Mouse (Mus musculus) liver, embryonic 12.5 days (tissue): ENCODE measurements around the gene Kcnj14. TPM values are rescaled to one million over a fixed set of nuclear protein-coding genes. Genes with fewer than 3 reads are reported as not detected.

Experiments used
- ATAC-seq: fragments of 200-750 bp; cut with Nextera tagmentation; 2 replicates; pipeline ENCODE4 v1.8.0; 2017; ENCODE audit warnings: moderate number of reproducible peaks, mild to moderate bottlenecking, moderate library complexity
- H3K27ac ChIP-seq: fragments of 300-500 bp; sonication (generic); 2 replicates; pipeline ENCODE4 v1.5.1; 2016; ENCODE audit warnings: mild to moderate bottlenecking
- H3K27me3 ChIP-seq: fragments of 300-500 bp; sonication (generic); replicated peaks from 2 replicates; pipeline ENCODE4 v1.6.1; 2016; ENCODE audit warnings: mild to moderate bottlenecking, moderate library complexity
- H3K36me3 ChIP-seq: fragments of 300-500 bp; sonication (generic); 2 replicates; pipeline ENCODE4 v1.6.1; 2016; ENCODE audit warnings: mild to moderate bottlenecking, moderate library complexity
- H3K4me1 ChIP-seq: fragments of 300-500 bp; sonication (generic); 2 replicates; pipeline ENCODE4 v1.6.1; 2016
- H3K4me2 ChIP-seq: fragments of 300-500 bp; sonication (generic); 2 replicates; pipeline ENCODE4 v1.6.1; 2016; ENCODE audit warnings: mild to moderate bottlenecking, moderate library complexity
- H3K4me3 ChIP-seq: fragments of 300-500 bp; sonication (generic); 2 replicates; pipeline ENCODE4 v1.5.1; 2016; ENCODE audit warnings: mild to moderate bottlenecking, moderate library complexity
- H3K9ac ChIP-seq: fragments of 300-500 bp; sonication (generic); 2 replicates; pipeline ENCODE4 v1.6.1; 2016; ENCODE audit warnings: mild to moderate bottlenecking, moderate library complexity
- H3K9me3 ChIP-seq: fragments of 300-500 bp; sonication (generic); replicated peaks from 2 replicates; pipeline ENCODE4 v1.6.1; 2016; ENCODE audit warnings: mild to moderate bottlenecking, moderate library complexity
- WGBS: fragments of 180-500 bp; shearing (Covaris S2); methylation state at CpG from one replicate; pipeline ENCODE4 v1.1.7; 2016; ENCODE audit not compliant: insufficient replicate concordance; 5-methylcytosine and 5-hydroxymethylcytosine counted together
- polyA plus RNA-seq: library from polyadenylated mRNA; unstranded; fragments of >200 nt; fragmentation: Nextera tagmentation; extraction: Ambion mirVana; gene quantifications from 2 replicates; pipeline ENCODE4 v1.2.1, GENCODE M21; 2016

The Kcnj14 gene
- polyA plus RNA-seq, 1 experiment from 2014 or later, result 0.27 TPM

DNA sequence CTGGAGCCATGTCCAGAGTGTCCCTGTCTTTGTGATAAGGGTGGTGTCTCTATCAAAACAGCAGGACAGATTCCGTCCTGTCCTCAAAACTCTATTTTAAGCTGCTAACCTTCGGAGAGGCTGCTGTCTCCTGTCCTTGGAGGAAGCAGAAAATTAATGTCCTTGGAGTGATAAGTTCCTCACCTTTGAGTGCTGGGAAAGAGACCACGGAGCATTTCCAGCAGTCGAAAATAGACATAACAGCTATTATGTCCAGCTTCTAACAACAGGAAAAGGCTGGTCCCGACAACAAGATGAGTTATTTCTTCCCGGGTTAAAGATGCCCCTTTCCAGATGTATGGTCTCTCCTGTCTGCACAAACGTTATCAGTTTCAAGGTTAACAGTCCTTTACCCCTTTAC lies 49.3 kb downstream of the Kcnj14 start:
- Histone ChIP-seq H3K4me1 (peaks cover 7% of the 10 kb centered on the region), H3K36me3 (no peaks in the 10 kb centered on the region), H3K27me3 (peaks cover 52% of the 10 kb centered on the region), H3K9ac (no peak overlapping the region), H3K4me2 (no peak overlapping the region), H3K4me3 (no peak overlapping the region), H3K27ac (no peak overlapping the region), H3K9me3 (no peaks in the 10 kb centered on the region)
- WGBS, result 52% methylated on average over 7 of the region's 7 CpGs
- ATAC-seq, result no peak

DNA sequence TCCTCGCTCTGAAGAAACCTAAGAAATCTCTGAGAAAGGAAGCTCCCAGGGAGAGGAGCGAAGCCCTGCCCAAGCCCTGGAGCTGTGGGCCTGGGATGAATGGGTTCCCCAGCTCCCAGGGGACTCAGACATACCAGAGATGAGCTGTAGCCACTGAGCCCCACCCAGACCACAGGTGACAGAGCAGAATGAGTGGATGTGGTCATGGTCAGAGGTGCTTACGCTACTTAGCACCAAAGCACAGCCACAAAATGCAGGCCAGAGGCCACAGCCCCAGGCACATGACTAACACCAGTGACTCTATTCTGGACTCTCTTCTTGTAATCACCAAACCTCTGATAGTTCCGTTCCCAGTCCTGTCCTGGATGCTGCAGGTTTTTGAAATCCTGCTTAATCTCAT lies 53.5 kb downstream of the Kcnj14 start:
- H3K9ac ChIP-seq, result no peak overlapping the region
- 55% methylated on average over 4 of the region's 4 CpGs for WGBS
- no peak for ATAC-seq
- no peaks in the 10 kb centered on the region for H3K9me3 ChIP-seq
- H3K4me1 ChIP-seq, result no peaks in the 10 kb centered on the region
- peaks cover 26% of the 10 kb centered on the region for H3K27me3 ChIP-seq
- no peak overlapping the region for H3K27ac ChIP-seq
- H3K4me2 ChIP-seq, result no peak overlapping the region
- H3K4me3 ChIP-seq, result no peak overlapping the region
- no peaks in the 10 kb centered on the region for H3K36me3 ChIP-seq

GRCm38 (mm10) chr7:45770427-45771082 lies 54.0 kb downstream of the Kcnj14 start:
- Histone ChIP-seq H3K4me1 (no peaks in the 10 kb centered on the region), H3K9ac (no peak overlapping the region), H3K27ac (no peak overlapping the region), H3K4me3 (no peak overlapping the region), H3K27me3 (peaks cover 27% of the 10 kb centered on the region), H3K36me3 (no peaks in the 10 kb centered on the region), H3K9me3 (no peaks in the 10 kb centered on the region), H3K4me2 (no peak overlapping the region)
- no peak for ATAC-seq
- 45% methylated on average over 8 of the region's 8 CpGs for WGBS

GRCm38 (mm10) chr7:45767500-45767899 lies 57.1 kb downstream of the Kcnj14 start:
- Histone ChIP-seq H3K27ac (no peak overlapping the region), H3K9me3 (no peaks in the 10 kb centered on the region), H3K27me3 (peaks cover 8% of the 10 kb centered on the region; the same call in 1 of the 2 replicates), H3K36me3 (no peaks in the 10 kb centered on the region), H3K4me3 (no peak overlapping the region), H3K4me2 (no peak overlapping the region), H3K4me1 (no peaks in the 10 kb centered on the region), H3K9ac (no peak overlapping the region)
- WGBS, result 66% methylated on average over 6 of the region's 6 CpGs
- ATAC-seq, result no peak

DNA sequence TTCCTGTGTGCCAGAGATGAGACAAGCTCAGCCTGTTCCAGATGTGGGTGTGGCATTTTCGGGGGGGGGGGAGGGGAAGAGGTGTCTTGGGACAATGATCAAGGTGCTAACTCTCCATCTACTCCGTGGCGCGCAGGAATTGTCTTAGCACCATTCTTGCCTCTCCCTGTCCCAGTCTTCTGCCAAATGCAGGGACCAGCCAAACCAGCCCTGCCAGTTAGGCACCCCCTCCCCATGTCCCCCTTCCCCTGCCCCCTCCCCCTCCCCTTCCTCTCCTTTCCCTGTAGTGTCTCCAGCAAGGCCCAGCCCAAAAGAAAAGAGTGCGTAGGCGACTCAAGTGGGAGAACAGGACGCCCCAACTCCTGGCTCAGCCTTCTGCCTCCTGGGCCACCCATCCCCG lies 57.8 kb downstream of the Kcnj14 start:
- H3K4me2 ChIP-seq, result no peak overlapping the region
- no peak overlapping the region for H3K27ac ChIP-seq
- no peak for ATAC-seq
- no peak overlapping the region for H3K9ac ChIP-seq
- no peaks in the 10 kb centered on the region for H3K4me1 ChIP-seq
- no peak overlapping the region for H3K4me3 ChIP-seq
- WGBS, result 38% methylated on average over 8 of the region's 8 CpGs
- no peaks in the 10 kb centered on the region for H3K9me3 ChIP-seq
- 0 out of 2 replicates have a peak, but pooled peaks cover 11% of the 10 kb centered on the region for H3K27me3 ChIP-seq
- H3K36me3 ChIP-seq, result no peaks in the 10 kb centered on the region

Other genes with a start within 250 kb of the Kcnj14 start
- gene Fgf21, start 209.3 kb downstream of the Kcnj14 start, polyA plus RNA-seq, result not detected in 2 replicates
- gene Fut1, start 207.5 kb downstream of the Kcnj14 start, polyA plus RNA-seq, result 0.15 TPM in 1 of 2 replicates, not detected in the other
- gene Izumo1, start 203.0 kb downstream of the Kcnj14 start, polyA plus RNA-seq, result 0.20 and 0.23 TPM in 2 replicates
- 10.5 and 11.8 TPM in 2 replicates for gene Rasip1, start 197.3 kb downstream of the Kcnj14 start, polyA plus RNA-seq
- 0.69 and 0.81 TPM in 2 replicates for gene Mamstr, start 184.8 kb downstream of the Kcnj14 start, polyA plus RNA-seq
- gene Fut2, start 158.4 kb downstream of the Kcnj14 start, polyA plus RNA-seq, result 0.05 TPM in 1 of 2 replicates, not detected in the other
- not detected in 2 replicates for gene Ntn5, start 140.8 kb downstream of the Kcnj14 start, polyA plus RNA-seq
- 0.11 and 0.18 TPM in 2 replicates for gene Sec1, start 130.4 kb downstream of the Kcnj14 start, polyA plus RNA-seq
- gene Car11, start 124.9 kb downstream of the Kcnj14 start, polyA plus RNA-seq, result 0.93 and 1.0 TPM in 2 replicates
- gene Dbp, start 119.7 kb downstream of the Kcnj14 start, polyA plus RNA-seq, result 1.1 and 1.8 TPM in 2 replicates
- gene Rpl18, start 109.3 kb downstream of the Kcnj14 start, polyA plus RNA-seq, result 892 and 939 TPM in 2 replicates
- 14.8 and 16.1 TPM in 2 replicates for gene Sphk2, start 106.8 kb downstream of the Kcnj14 start, polyA plus RNA-seq
- 0.67 and 0.81 TPM in 2 replicates for gene Fam83e, start 103.6 kb downstream of the Kcnj14 start, polyA plus RNA-seq
- gene Spaca4, start 99.0 kb downstream of the Kcnj14 start, polyA plus RNA-seq, result not detected in 2 replicates
- gene Lmtk3, start 41.0 kb downstream of the Kcnj14 start, polyA plus RNA-seq, result 0.10 and 0.32 TPM in 2 replicates
- gene Sult2b1, start 40.1 kb downstream of the Kcnj14 start, polyA plus RNA-seq, result 0.77 and 0.81 TPM in 2 replicates
- 47.1 and 54.2 TPM in 2 replicates for gene Cyth2, start 10.2 kb downstream of the Kcnj14 start, polyA plus RNA-seq
- 61.4 and 67.0 TPM in 2 replicates for gene Grwd1, start 6.2 kb upstream of the Kcnj14 start, polyA plus RNA-seq
- gene Kdelr1, start 48.0 kb upstream of the Kcnj14 start, polyA plus RNA-seq, result 24.2 and 25.6 TPM in 2 replicates
- gene Grin2d, start 53.6 kb upstream of the Kcnj14 start, polyA plus RNA-seq, result 0.17 and 0.24 TPM in 2 replicates
- gene Syngr4, start 71.9 kb upstream of the Kcnj14 start, polyA plus RNA-seq, result 0.68 and 0.94 TPM in 2 replicates
- gene Tmem143, start 72.2 kb upstream of the Kcnj14 start, polyA plus RNA-seq, result 3.8 and 3.9 TPM in 2 replicates
- 61.6 and 68.2 TPM in 2 replicates for gene Emp3, start 96.6 kb upstream of the Kcnj14 start, polyA plus RNA-seq
- 1.6 and 2.0 TPM in 2 replicates for gene Ccdc114, start 99.3 kb upstream of the Kcnj14 start, polyA plus RNA-seq
- 4.9 and 5.3 TPM in 2 replicates for gene Abcc6, start 205.5 kb upstream of the Kcnj14 start, polyA plus RNA-seq
- 48.0 and 52.5 TPM in 2 replicates for gene Nomo1, start 208.9 kb upstream of the Kcnj14 start, polyA plus RNA-seq